Mouse (Mus musculus) midbrain, embryonic 14.5 days (tissue): ENCODE measurements around the gene Ppp2r1b. TPM values are rescaled to one million over a fixed set of nuclear protein-coding genes. Genes with fewer than 3 reads are reported as not detected.

Experiments used
- ATAC-seq: fragments of 200-750 bp; cut with Nextera tagmentation; 2 replicates; pipeline ENCODE4 v1.8.0; 2017; ENCODE audit warnings: moderate number of reproducible peaks, moderate library complexity; ENCODE audit not compliant: low FRiP score, low TSS enrichment
- DNase-seq: peaks from one replicate; pipeline ENCODE4 v3.0.0-alpha.2; 2015
- H3K27ac ChIP-seq: fragments of 300-500 bp; sonication (generic); replicated peaks from 2 replicates; pipeline ENCODE4 v1.5.1; 2014; ENCODE audit warnings: mild to moderate bottlenecking, low read depth, low read length, moderate library complexity
- H3K27me3 ChIP-seq: fragments of 300-500 bp; sonication (generic); 2 replicates; pipeline ENCODE4 v1.6.1; 2014; ENCODE audit warnings: low read length, control low read depth, mixed read lengths; ENCODE audit not compliant: control insufficient read depth, insufficient read depth
- H3K36me3 ChIP-seq: fragments of 300-500 bp; sonication (generic); 2 replicates; pipeline ENCODE4 v1.6.1; 2014; ENCODE audit warnings: low read length, control low read depth; ENCODE audit not compliant: control insufficient read depth, insufficient read depth
- H3K4me1 ChIP-seq: fragments of 300-500 bp; sonication (generic); 2 replicates; pipeline ENCODE4 v1.6.1; 2014; ENCODE audit warnings: mild to moderate bottlenecking, antibody characterized with exemption, low read length, control low read depth; ENCODE audit not compliant: control insufficient read depth, insufficient read depth
- H3K4me2 ChIP-seq: fragments of 300-500 bp; sonication (generic); 2 replicates; pipeline ENCODE4 v1.6.1; 2014; ENCODE audit warnings: mild to moderate bottlenecking, low read length, moderate library complexity
- H3K4me3 ChIP-seq: fragments of 300-500 bp; sonication (generic); replicated peaks from 2 replicates; pipeline ENCODE4 v1.5.1; 2014; ENCODE audit warnings: low read depth, low read length
- H3K9ac ChIP-seq: fragments of 300-500 bp; sonication (generic); replicated peaks from 2 replicates; pipeline ENCODE4 v1.6.1; 2014; ENCODE audit warnings: mild to moderate bottlenecking, low read length, moderate library complexity
- H3K9me3 ChIP-seq: fragments of 300-500 bp; sonication (generic); 2 replicates; pipeline ENCODE4 v1.6.1; 2016; ENCODE audit warnings: low read length, control low read depth, mixed read lengths; ENCODE audit not compliant: control insufficient read depth
- WGBS: fragments of 180-500 bp; shearing (Covaris S2); extraction: QIAGEN DNeasy Blood & Tissue Kit; methylation state at CpG from one replicate; pipeline ENCODE4 v1.1.7; 2014; 5-methylcytosine and 5-hydroxymethylcytosine counted together
- polyA plus RNA-seq: library from polyadenylated mRNA; unstranded; fragments of >200 nt; fragmentation: Nextera tagmentation; extraction: Ambion mirVana; gene quantifications from 2 replicates; pipeline ENCODE4 v1.2.1, GENCODE M21; 2014

Gene Ppp2r1b
- polyA plus RNA-seq, 1 experiment from 2014 or later: 47.8 TPM

GRCm38 (mm10) chr9:50865803-50866202 is 20.7 kb downstream of the Ppp2r1b start:
- DNase-seq (no peak), ATAC-seq (no peak)
- no peaks in the 10 kb centered on the region for H3K9me3 ChIP-seq
- no peaks in the 10 kb centered on the region for H3K27me3 ChIP-seq
- H3K4me3 ChIP-seq: no peak overlapping the region
- H3K4me2 ChIP-seq: no peak overlapping the region
- H3K4me1 ChIP-seq: no peaks in the 10 kb centered on the region
- H3K36me3 ChIP-seq: peaks cover 78% of the 10 kb centered on the region
- no peak overlapping the region for H3K27ac ChIP-seq
- 88% methylated on average over 8 of the region's 8 CpGs for WGBS
- no peak overlapping the region for H3K9ac ChIP-seq

- Histone ChIP-seq H3K4me3 (no peak overlapping the region), H3K9me3 (no peaks in the 10 kb centered on the region), H3K27ac (no peak overlapping the region), H3K9ac (no peak overlapping the region), H3K4me1 (no peaks in the 10 kb centered on the region), H3K36me3 (peaks cover 75% of the 10 kb centered on the region), H3K4me2 (no peak overlapping the region), H3K27me3 (no peaks in the 10 kb centered on the region)
- DNase-seq: no peak
- 97% methylated on average over 6 of the region's 6 CpGs for WGBS
- ATAC-seq: no peak
These were observed 21.9 kb downstream of the Ppp2r1b start for GRCm38 (mm10) chr9:50867015-50867414.

GRCm38 (mm10) chr9:50868182-50868581 is 23.1 kb downstream of the Ppp2r1b start:
- Histone ChIP-seq H3K9ac (no peak overlapping the region), H3K27me3 (no peaks in the 10 kb centered on the region), H3K27ac (no peak overlapping the region), H3K9me3 (no peaks in the 10 kb centered on the region), H3K4me1 (no peaks in the 10 kb centered on the region), H3K4me2 (no peak overlapping the region), H3K4me3 (no peak overlapping the region), H3K36me3 (peaks cover 71% of the 10 kb centered on the region)
- ATAC-seq: no peak
- DNase-seq: no peak
- WGBS: 97% methylated on average over 2 of the region's 2 CpGs

- WGBS: 94% methylated on average over 9 of the region's 9 CpGs
- ATAC-seq (no peak), DNase-seq (no peak)
- Histone ChIP-seq H3K4me1 (no peaks in the 10 kb centered on the region), H3K27ac (no peak overlapping the region), H3K4me3 (no peak overlapping the region), H3K4me2 (no peak overlapping the region), H3K36me3 (peaks cover 65% of the 10 kb centered on the region), H3K9ac (no peak overlapping the region), H3K27me3 (no peaks in the 10 kb centered on the region), H3K9me3 (no peaks in the 10 kb centered on the region)
These were observed 28.1 kb downstream of the Ppp2r1b start for GRCm38 (mm10) chr9:50873210-50873609.

GRCm38 (mm10) chr9:50874031-50874430 is 28.9 kb downstream of the Ppp2r1b start:
- H3K9me3 ChIP-seq: no peaks in the 10 kb centered on the region
- ATAC-seq: no peak
- WGBS: 89% methylated on average over 6 of the region's 6 CpGs
- no peak overlapping the region for H3K9ac ChIP-seq
- no peaks in the 10 kb centered on the region for H3K4me1 ChIP-seq
- peaks cover 66% of the 10 kb centered on the region for H3K36me3 ChIP-seq
- no peaks in the 10 kb centered on the region for H3K27me3 ChIP-seq
- no peak for DNase-seq
- no peak overlapping the region for H3K27ac ChIP-seq
- H3K4me2 ChIP-seq: no peak overlapping the region
- no peak overlapping the region for H3K4me3 ChIP-seq

- no peak overlapping the region for H3K9ac ChIP-seq
- H3K9me3 ChIP-seq: no peaks in the 10 kb centered on the region
- ATAC-seq (no peak), DNase-seq (no peak)
- H3K27me3 ChIP-seq: no peaks in the 10 kb centered on the region
- no peak overlapping the region for H3K4me2 ChIP-seq
- no peak overlapping the region for H3K4me3 ChIP-seq
- no peaks in the 10 kb centered on the region for H3K4me1 ChIP-seq
- WGBS: 99% methylated on average over 4 of the region's 4 CpGs
- H3K27ac ChIP-seq: no peak overlapping the region
- H3K36me3 ChIP-seq: peaks cover 69% of the 10 kb centered on the region
These were observed 30.4 kb downstream of the Ppp2r1b start for GRCm38 (mm10) chr9:50875470-50875869.

- H3K36me3 ChIP-seq: peaks cover 66% of the 10 kb centered on the region
- H3K4me3 ChIP-seq: no peak overlapping the region
- no peak overlapping the region for H3K4me2 ChIP-seq
- ATAC-seq: no peak
- no peak overlapping the region for H3K9ac ChIP-seq
- no peaks in the 10 kb centered on the region for H3K27me3 ChIP-seq
- no peak for DNase-seq
- WGBS: 99% methylated on average over 3 of the region's 3 CpGs
- no peak overlapping the region for H3K27ac ChIP-seq
- H3K4me1 ChIP-seq: no peaks in the 10 kb centered on the region
- no peaks in the 10 kb centered on the region for H3K9me3 ChIP-seq
These were observed 31.2 kb downstream of the Ppp2r1b start for GRCm38 (mm10) chr9:50876287-50876686.

- DNase-seq: no peak
- WGBS: 94% methylated on average over 3 of the region's 3 CpGs
- Histone ChIP-seq H3K36me3 (peaks cover 67% of the 10 kb centered on the region), H3K4me1 (no peaks in the 10 kb centered on the region), H3K4me3 (no peak overlapping the region), H3K4me2 (no peak overlapping the region), H3K9ac (no peak overlapping the region), H3K9me3 (no peaks in the 10 kb centered on the region), H3K27ac (no peak overlapping the region), H3K27me3 (no peaks in the 10 kb centered on the region)
- ATAC-seq: no peak
These were observed 32.3 kb downstream of the Ppp2r1b start for GRCm38 (mm10) chr9:50877431-50877830.

GRCm38 (mm10) chr9:50882183-50882582 is 37.1 kb downstream of the Ppp2r1b start:
- DNase-seq (no peak), ATAC-seq (no peak)
- H3K4me2 ChIP-seq: no peak overlapping the region
- WGBS: 94% methylated on average over 2 of the region's 2 CpGs
- H3K36me3 ChIP-seq: peaks cover 46% of the 10 kb centered on the region
- no peak overlapping the region for H3K27ac ChIP-seq
- no peaks in the 10 kb centered on the region for H3K9me3 ChIP-seq
- no peaks in the 10 kb centered on the region for H3K4me1 ChIP-seq
- H3K9ac ChIP-seq: no peak overlapping the region
- no peak overlapping the region for H3K4me3 ChIP-seq
- no peaks in the 10 kb centered on the region for H3K27me3 ChIP-seq
